In the genomic region with DNA sequence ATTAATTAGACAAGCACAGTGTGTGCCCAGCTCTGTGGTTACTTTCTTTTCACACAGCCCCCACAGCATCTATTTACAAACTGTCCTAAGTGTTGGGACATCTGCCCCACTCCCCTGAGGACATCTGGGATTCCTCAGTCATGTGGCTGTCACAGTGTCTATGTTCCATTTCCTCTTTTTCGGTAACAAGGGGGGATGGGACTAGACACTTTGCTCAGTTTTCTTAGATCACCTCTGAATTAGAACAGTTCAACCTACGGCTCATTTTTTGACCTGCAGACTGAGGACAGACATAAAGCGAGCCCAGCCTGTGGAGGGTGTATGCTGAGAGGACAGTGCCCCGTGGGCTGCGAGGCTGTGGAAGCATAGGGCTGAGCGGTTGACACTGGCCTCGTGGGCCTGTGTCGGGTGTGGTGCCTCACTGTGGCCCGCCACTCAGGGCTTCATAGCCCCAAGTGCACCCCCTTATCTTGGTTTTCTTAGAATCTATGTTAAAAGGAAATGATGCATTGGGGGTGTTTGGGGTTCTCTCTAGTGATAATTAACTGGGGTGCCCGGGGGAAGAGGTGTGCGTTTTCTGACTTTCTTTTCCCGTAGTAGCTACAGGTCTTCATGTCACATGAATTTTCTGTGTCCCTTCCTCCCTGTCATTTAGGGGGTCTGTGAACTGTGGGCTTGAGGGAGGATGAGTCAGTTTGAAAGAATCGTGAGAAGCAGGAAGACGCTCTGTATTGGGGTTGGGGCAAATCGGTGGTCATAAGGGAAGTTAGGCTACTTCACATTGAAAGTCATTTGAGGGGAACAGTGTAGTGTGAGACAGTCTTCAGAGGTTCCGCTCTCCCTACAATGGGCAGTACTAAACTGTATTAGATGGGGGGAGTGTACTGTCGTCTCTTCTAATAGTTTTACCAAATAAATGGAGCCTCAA, we compare ENCODE assay signal across 13 mouse cellular contexts. TPM values are rescaled to one million over a fixed set of nuclear protein-coding genes. Genes with fewer than 3 reads are reported as not detected.
DNase-seq lines count a peak whose midpoint lies in the region; ATAC-seq and TF ChIP-seq lines count a peak whose summit lies in the region.
"Had no signal": no experiment of that assay in that cellular context is flagged by ENCODE, and none has a peak within 500 bp of the region (broad histone marks: within the 10 kb centered on the region; RNA-seq: fewer than 3 reads in every experiment).

No protein-coding gene starts in this region.

- intact Hi-C loops in heart, postnatal 10 days (cut with DNase I), result no loop called here

- peak; percentile 11; the same call in 1 of the 2 replicates for ATAC-seq in heart, postnatal 0 days (ENCODE audit: insufficient read depth, low read depth)
- peak; percentile 33; the same call in 1 of the 2 replicates for ATAC-seq in stomach, embryonic 15.5 days (ENCODE audit: insufficient read depth, low FRiP score, low read depth)
- no peak for ATAC-seq in stomach, postnatal 0 days (ENCODE audit: low FRiP score, low TSS enrichment)
- ATAC-seq in liver, embryonic 15.5 days (ENCODE audit: insufficient read depth), result peak; percentile 62
- no peak for ATAC-seq in midbrain, postnatal 0 days (ENCODE audit: low FRiP score)

- H3K9ac ChIP-seq in heart, postnatal 0 days (replicated peaks; ENCODE audit: low read depth, low read length), result no peak overlapping the region
- no peak overlapping the region for H3K9ac ChIP-seq in stomach, embryonic 15.5 days
- H3K9ac ChIP-seq in stomach, postnatal 0 days (ENCODE audit: low read length), result no peak overlapping the region
- H3K9ac ChIP-seq in liver, embryonic 15.5 days, result no peak overlapping the region
- no peak overlapping the region for H3K9ac ChIP-seq in midbrain, postnatal 0 days (replicated peaks; ENCODE audit: low read length, poor library complexity, severe bottlenecking)
- H3K9ac ChIP-seq: heart, embryonic 13.5 days had no signal

- H3K4me3 ChIP-seq in heart, postnatal 0 days (ENCODE audit: low read depth, low read length), result no peak overlapping the region
- no peak overlapping the region for H3K4me3 ChIP-seq in stomach, embryonic 15.5 days (replicated peaks)
- H3K4me3 ChIP-seq in stomach, postnatal 0 days (ENCODE audit: low read depth, low read length), result no peak overlapping the region
- H3K4me3 ChIP-seq in liver, embryonic 15.5 days (replicated peaks), result no peak overlapping the region
- no peak overlapping the region for H3K4me3 ChIP-seq in midbrain, postnatal 0 days (ENCODE audit: low read depth, low read length)
- H3K4me3 ChIP-seq: embryonic facial prominence, embryonic 13.5 days; heart, embryonic 13.5 days had no signal

- DNase-seq in heart, postnatal 0 days (ENCODE audit: low spot score), result no peak
- no peak for DNase-seq in heart, postnatal 10 days
- DNase-seq in stomach, postnatal 0 days (ENCODE audit: low spot score), result no peak
- DNase-seq in splenic B cell, adult 2 months (ENCODE audit: low read depth, low spot score), result peak; percentile 91
- DNase-seq in midbrain, postnatal 0 days (ENCODE audit: low spot score), result no peak
- no peak for DNase-seq in frontal cortex, postnatal 25 days (ENCODE audit: low spot score in 2 of 2)
- DNase-seq: adrenal gland, postnatal 25 days; kidney, adult 8-10 months; thymus, postnatal 14 days had no signal

- H3K27ac ChIP-seq in heart, postnatal 0 days (ENCODE audit: low read depth), result no peak overlapping the region
- no peak overlapping the region for H3K27ac ChIP-seq in stomach, embryonic 15.5 days
- H3K27ac ChIP-seq in stomach, postnatal 0 days (replicated peaks), result no peak overlapping the region
- peak overlapping the region; percentile 29; the same call in 1 of the 2 replicates for H3K27ac ChIP-seq in liver, embryonic 15.5 days (replicated peaks)
- H3K27ac ChIP-seq in midbrain, postnatal 0 days (ENCODE audit: low read depth, low read length), result no peak overlapping the region
- H3K27ac ChIP-seq: heart, embryonic 13.5 days had no signal

- TF ChIP-seq EP300 in heart, postnatal 0 days (IDR thresholded peaks at IDR 0.05; ENCODE audit: low read depth), result no peak
- TF ChIP-seq EP300 in stomach, postnatal 0 days (optimal IDR thresholded peaks at IDR 0.05), result no peak

- 0 out of 2 replicates have a peak, but pooled peaks cover 4% of the 10 kb centered on the region for H3K9me3 ChIP-seq in heart, postnatal 0 days (replicated peaks; ENCODE audit: control insufficient read depth, low read length)
- no peaks in the 10 kb centered on the region for H3K9me3 ChIP-seq in stomach, embryonic 15.5 days
- no peaks in the 10 kb centered on the region for H3K9me3 ChIP-seq in stomach, postnatal 0 days (ENCODE audit: control insufficient read depth, low read length)
- no peaks in the 10 kb centered on the region for H3K9me3 ChIP-seq in liver, embryonic 15.5 days (replicated peaks)
- H3K9me3 ChIP-seq in midbrain, postnatal 0 days (ENCODE audit: low read length), result no peaks in the 10 kb centered on the region
- H3K9me3 ChIP-seq: embryonic facial prominence, embryonic 13.5 days; heart, embryonic 13.5 days had no signal

- H3K4me2 ChIP-seq in heart, postnatal 0 days (ENCODE audit: low read depth, low read length), result no peak overlapping the region
- no peak overlapping the region for H3K4me2 ChIP-seq in stomach, embryonic 15.5 days
- H3K4me2 ChIP-seq in stomach, postnatal 0 days (replicated peaks; ENCODE audit: low read depth), result no peak overlapping the region
- peak overlapping the region; percentile 49 for H3K4me2 ChIP-seq in liver, embryonic 15.5 days
- H3K4me2 ChIP-seq in midbrain, postnatal 0 days (ENCODE audit: low read depth, low read length, poor library complexity, severe bottlenecking), result no peak overlapping the region
- H3K4me2 ChIP-seq: heart, embryonic 13.5 days had no signal

- H3K36me3 ChIP-seq in heart, postnatal 0 days (replicated peaks; ENCODE audit: control insufficient read depth, insufficient read depth, low read length), result peaks cover 68% of the 10 kb centered on the region
- H3K36me3 ChIP-seq in stomach, embryonic 15.5 days, result peaks cover 23% of the 10 kb centered on the region
- peaks cover 16% of the 10 kb centered on the region for H3K36me3 ChIP-seq in stomach, postnatal 0 days (ENCODE audit: control insufficient read depth, insufficient read depth, low read length)
- H3K36me3 ChIP-seq in liver, embryonic 15.5 days (replicated peaks), result peaks cover 65% of the 10 kb centered on the region
- H3K36me3 ChIP-seq in splenic B cell, adult 2 months (ENCODE audit: control insufficient read depth, insufficient read depth, low read length, poor library complexity, severe bottlenecking), result peaks cover 19% of the 10 kb centered on the region
- H3K36me3 ChIP-seq in midbrain, postnatal 0 days (ENCODE audit: insufficient read depth, low read length), result peaks cover 62% of the 10 kb centered on the region

- H3K27me3 ChIP-seq in heart, postnatal 0 days (ENCODE audit: control insufficient read depth, insufficient read depth, low read length), result no peaks in the 10 kb centered on the region
- no peaks in the 10 kb centered on the region for H3K27me3 ChIP-seq in stomach, embryonic 15.5 days (replicated peaks)
- no peaks in the 10 kb centered on the region for H3K27me3 ChIP-seq in stomach, postnatal 0 days (ENCODE audit: control insufficient read depth, insufficient read depth, low read length)
- H3K27me3 ChIP-seq in liver, embryonic 15.5 days, result no peaks in the 10 kb centered on the region
- no peaks in the 10 kb centered on the region for H3K27me3 ChIP-seq in splenic B cell, adult 2 months (ENCODE audit: control insufficient read depth, insufficient read depth, low read length, poor library complexity, severe bottlenecking)
- no peaks in the 10 kb centered on the region for H3K27me3 ChIP-seq in midbrain, postnatal 0 days (ENCODE audit: insufficient read depth, low read length)
- H3K27me3 ChIP-seq: embryonic facial prominence, embryonic 13.5 days; heart, embryonic 13.5 days had no signal

- WGBS in heart, postnatal 0 days, result 79% methylated on average over 17 of the region's 17 CpGs
- 78% methylated on average over 17 of the region's 17 CpGs for WGBS in stomach, embryonic 15.5 days
- WGBS in stomach, postnatal 0 days, result 78% methylated on average over 17 of the region's 17 CpGs
- 29% methylated on average over 17 of the region's 17 CpGs for WGBS in liver, embryonic 15.5 days (ENCODE audit: insufficient replicate concordance)
- WGBS in midbrain, postnatal 0 days, result 95% methylated on average over 17 of the region's 17 CpGs

- no peak for TF ChIP-seq CTCF in heart, postnatal 0 days (IDR thresholded peaks at IDR 0.05; ENCODE audit: low read depth)
- TF ChIP-seq CTCF in stomach, postnatal 0 days (IDR thresholded peaks at IDR 0.05; ENCODE audit: low read depth), result no peak
- TF ChIP-seq CTCF in midbrain, postnatal 0 days (IDR thresholded peaks at IDR 0.05), result no peak

- no peaks in the 10 kb centered on the region for H3K4me1 ChIP-seq in heart, postnatal 0 days (ENCODE audit: control insufficient read depth, insufficient read depth)
- H3K4me1 ChIP-seq in stomach, embryonic 15.5 days, result 0 out of 2 replicates have a peak, but pooled peaks cover 3% of the 10 kb centered on the region
- H3K4me1 ChIP-seq in stomach, postnatal 0 days (replicated peaks; ENCODE audit: control insufficient read depth, insufficient read depth), result no peaks in the 10 kb centered on the region
- peaks cover 24% of the 10 kb centered on the region for H3K4me1 ChIP-seq in liver, embryonic 15.5 days (replicated peaks)
- no peaks in the 10 kb centered on the region for H3K4me1 ChIP-seq in midbrain, postnatal 0 days (ENCODE audit: insufficient read depth, low read length)

RNA-seq across cellular contexts. Expression of gene Gns, which starts 10.1 kb away (rescaled TPM):
- 50.4 and 57.5 TPM in 2 replicates for total RNA-seq in heart, postnatal 0 days (2014; rRNA removed; ENCODE audit: low replicate concordance)
- 25.2 and 26.1 TPM in 2 replicates for polyA plus RNA-seq in heart, postnatal 0 days (2015; fragmentation: Nextera tagmentation; extraction: Ambion mirVana)
- total RNA-seq in heart, postnatal 10 days (2021), result 10 to 100 TPM; 72.7 to 78.3 TPM
- polyA plus RNA-seq in stomach, embryonic 15.5 days (2015; fragmentation: Nextera tagmentation; extraction: Ambion mirVana), result 39.6 and 44.2 TPM in 2 replicates
- 25.7 and 26.1 TPM in 2 replicates for polyA plus RNA-seq in stomach, postnatal 0 days (2015; fragmentation: Nextera tagmentation; extraction: Ambion mirVana)
- polyA plus RNA-seq in liver, embryonic 15.5 days (2015; fragmentation: Nextera tagmentation; extraction: Ambion mirVana), result 16.9 and 18.7 TPM in 2 replicates
- 66.4 and 84.3 TPM in 2 replicates for total RNA-seq in midbrain, postnatal 0 days (2014; rRNA removed)
- 37.7 and 40.4 TPM in 2 replicates for polyA plus RNA-seq in midbrain, postnatal 0 days (2015; fragmentation: Nextera tagmentation; extraction: Ambion mirVana)

RNA-seq across cellular contexts. Expression of gene Tbc1d30, which starts 23.9 kb away (rescaled TPM):
- 0.58 and 14.7 TPM in 2 replicates for total RNA-seq in heart, postnatal 0 days (2014; rRNA removed; ENCODE audit: low replicate concordance)
- polyA plus RNA-seq in heart, postnatal 0 days (2015; fragmentation: Nextera tagmentation; extraction: Ambion mirVana), result 1.1 and 1.2 TPM in 2 replicates
- 1 to 10 TPM; 3.8 to 5.3 TPM for total RNA-seq in heart, postnatal 10 days (2021)
- polyA plus RNA-seq in stomach, embryonic 15.5 days (2015; fragmentation: Nextera tagmentation; extraction: Ambion mirVana), result 8.0 and 8.2 TPM in 2 replicates
- polyA plus RNA-seq in stomach, postnatal 0 days (2015; fragmentation: Nextera tagmentation; extraction: Ambion mirVana), result 3.8 and 4.1 TPM in 2 replicates
- 0.31 and 0.36 TPM in 2 replicates for polyA plus RNA-seq in liver, embryonic 15.5 days (2015; fragmentation: Nextera tagmentation; extraction: Ambion mirVana)
- 46.9 and 49.1 TPM in 2 replicates for total RNA-seq in midbrain, postnatal 0 days (2014; rRNA removed)
- 8.3 and 9.1 TPM in 2 replicates for polyA plus RNA-seq in midbrain, postnatal 0 days (2015; fragmentation: Nextera tagmentation; extraction: Ambion mirVana)

Comparison
In these comparisons a context has a peak if more than half of its experiments do, and no peak if none do; other contexts are left out.
1. ATAC-seq: peak in heart, postnatal 0 days (single experiment), stomach, embryonic 15.5 days (single experiment) and liver, embryonic 15.5 days (single experiment); none in stomach, postnatal 0 days (single experiment) and midbrain, postnatal 0 days (single experiment).